Mouse (Mus musculus) c-Kit-positive CD71-positive TER-119-negative erythroid progenitor cells, embryonic 14.5 days (primary cell): ENCODE measurements around the gene Rtn1.

Source experiments
- DNase-seq: peaks from one replicate; pipeline ENCODE4 v3.0.0-alpha.2; 2013; ENCODE audit warnings: low read depth

Gene Rtn1

DNA sequence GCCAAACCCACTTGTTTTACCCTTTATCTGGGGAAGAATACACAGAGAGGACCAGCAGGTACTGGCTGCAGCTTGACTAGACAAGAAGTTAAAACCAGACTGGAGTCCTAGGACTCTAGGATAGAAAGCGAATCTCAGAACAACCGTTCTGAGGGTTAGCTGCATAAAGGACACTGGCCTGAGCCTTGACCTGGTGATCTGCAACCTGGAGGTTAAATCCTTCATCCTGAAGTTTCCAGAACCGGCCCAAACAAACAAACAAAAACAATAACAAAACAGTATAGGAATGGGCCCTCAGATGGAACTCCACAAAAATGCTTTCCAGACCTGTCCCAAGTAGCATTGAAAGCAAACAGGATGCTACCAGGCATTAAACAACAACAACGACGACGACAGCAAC is at the start of gene Rtn1:
Gene Rtn1 (minus strand): TSS at position 101 of the 400 bp plus-strand sequence.
- no peak for DNase-seq

DNA sequence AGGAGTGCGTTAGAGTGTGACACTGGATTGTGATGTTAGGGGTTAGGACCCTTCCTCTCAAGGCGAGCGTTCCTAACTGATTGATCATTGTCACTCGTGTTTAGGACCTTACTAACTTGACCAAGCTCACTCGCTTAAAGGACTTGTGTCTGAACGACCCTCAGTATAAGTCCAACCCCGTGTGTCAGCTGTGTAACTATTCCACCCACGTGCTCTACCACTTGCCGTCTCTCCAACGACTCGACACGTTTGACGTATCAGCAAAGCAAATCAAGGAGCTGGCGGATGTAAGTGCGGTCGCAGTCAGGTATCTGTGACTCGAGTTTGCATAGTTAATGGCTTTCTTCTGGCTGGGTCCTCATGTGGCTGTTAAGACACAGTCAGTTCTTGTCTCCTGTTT is 45.1 kb upstream of the Rtn1 start:
- DNase-seq: no peak

DNA sequence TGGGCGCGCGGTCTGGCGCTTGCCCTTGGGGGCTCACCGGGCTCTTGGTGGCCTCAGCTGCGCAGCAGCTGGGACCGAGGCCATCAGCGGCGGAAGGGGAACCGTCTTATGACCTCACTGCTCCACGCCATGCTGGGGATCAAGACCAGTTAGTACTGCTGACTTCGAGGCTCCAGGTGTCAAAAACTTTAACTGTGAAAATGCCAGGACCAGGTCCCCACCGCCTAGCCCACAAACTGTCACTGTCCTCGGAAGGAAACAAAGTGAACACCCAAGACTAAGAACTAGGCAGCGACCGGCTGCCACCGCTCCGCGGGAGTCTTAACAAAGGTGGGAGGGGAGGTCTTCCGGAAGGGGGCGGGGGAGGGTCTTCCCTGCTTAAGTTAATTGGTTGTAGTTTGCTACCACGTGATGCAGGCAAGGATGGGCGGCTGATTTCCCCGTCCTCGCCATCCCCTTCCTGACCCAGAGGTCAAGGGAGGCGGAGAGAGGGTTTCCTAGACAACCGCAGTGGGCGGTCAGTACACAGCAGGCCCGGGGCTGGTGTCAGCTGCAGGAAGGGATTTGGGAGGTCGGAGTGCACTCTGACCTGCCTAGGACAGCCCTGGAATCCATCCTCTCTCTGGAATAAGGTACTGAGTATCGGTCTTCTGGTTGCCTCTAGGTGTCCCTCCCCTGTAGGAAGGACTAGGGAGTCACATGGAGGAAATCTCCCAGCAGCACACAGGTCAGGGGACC is 33.2 kb upstream of the Rtn1 start, which contains the start of gene Lrrc9:
Gene Lrrc9 (plus strand): TSS at position 28 of the 738 bp plus-strand sequence.
- DNase-seq: no peak

DNA sequence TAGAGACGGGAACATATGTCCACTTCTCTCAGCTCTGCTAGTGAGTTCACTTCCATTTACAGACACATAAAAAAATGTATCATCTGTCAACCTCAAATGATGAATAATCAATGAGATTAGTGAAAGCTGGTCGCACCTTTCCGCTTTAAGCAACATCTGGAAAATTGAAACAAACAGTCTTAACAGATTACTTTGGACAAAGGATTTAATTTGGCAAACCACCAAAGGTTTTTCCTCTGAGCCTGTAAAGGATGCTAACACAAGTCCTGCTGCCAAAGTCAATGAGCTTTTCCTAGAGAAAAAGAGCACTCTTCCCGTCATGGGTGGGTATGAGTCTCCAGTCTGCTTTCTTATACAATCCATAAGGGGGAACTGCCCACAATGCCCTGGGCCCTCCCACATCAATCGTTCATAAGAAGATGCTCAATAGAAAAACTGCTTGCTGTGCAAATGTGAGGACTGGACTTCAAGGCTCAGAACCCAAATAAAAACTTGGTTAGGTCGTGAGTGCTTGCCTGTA is 30.2 kb upstream of the Rtn1 start:
- DNase-seq: no peak

DNA sequence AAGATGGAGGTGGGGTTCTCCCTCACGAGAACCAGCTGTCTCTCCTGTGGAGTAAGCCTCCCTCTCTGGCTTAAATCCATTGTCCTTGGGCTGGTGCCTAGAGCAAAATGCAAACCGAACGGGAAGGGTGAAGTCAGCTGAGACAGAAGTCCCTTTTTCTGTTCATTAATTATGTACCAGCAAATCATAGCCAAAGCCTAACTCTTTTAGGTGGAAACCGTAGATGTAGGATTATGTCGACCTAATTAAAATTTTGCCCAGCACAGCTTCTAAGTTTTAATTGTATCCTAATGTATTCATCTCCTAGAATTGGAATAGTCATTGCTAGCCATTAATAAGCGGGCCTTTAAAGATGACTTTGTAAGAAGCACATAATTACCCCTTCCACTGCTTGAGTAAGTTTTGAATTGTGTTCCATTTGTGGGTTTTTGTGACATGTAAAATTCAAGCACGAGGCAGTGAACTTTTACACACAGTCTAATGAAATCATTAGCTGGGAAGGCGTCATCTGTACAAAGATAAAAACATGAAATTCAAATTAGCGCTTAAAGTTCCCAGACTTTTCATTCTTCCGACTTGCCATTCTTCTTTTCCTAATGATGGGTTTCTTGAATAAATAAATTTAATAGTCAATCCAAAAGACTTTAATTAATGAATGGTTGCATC is 29.0 kb upstream of the Rtn1 start:
- DNase-seq: no peak

DNA sequence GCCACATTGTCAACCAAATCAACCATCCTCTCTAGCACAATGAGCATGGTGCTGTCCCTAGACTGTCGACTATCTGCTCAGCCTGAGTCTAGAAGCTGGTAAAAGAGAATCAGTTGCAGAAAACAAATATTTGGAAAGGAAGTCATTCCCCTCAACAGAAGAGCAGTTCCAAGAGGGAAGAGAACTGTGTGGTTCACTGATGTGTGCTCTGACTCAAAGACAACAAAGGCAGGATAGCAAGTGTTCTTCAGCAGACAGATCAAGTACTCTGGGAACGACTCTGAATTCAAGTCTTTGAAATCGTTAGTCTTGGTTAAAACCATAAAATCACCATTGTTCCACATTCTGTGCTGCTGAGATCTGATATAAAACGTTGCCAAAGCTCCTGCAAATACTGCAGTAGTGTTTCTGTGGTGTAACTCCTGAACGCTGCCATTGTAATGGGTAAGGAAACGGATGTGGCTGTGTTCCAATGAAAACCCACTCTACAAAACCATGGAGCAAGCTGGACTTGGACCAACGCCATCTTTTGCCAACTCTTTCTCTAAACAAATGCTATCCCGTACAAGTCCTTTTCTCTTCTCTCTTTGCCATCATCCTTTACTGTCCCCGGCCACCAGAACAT is 24.5 kb upstream of the Rtn1 start:
- no peak for DNase-seq

DNA sequence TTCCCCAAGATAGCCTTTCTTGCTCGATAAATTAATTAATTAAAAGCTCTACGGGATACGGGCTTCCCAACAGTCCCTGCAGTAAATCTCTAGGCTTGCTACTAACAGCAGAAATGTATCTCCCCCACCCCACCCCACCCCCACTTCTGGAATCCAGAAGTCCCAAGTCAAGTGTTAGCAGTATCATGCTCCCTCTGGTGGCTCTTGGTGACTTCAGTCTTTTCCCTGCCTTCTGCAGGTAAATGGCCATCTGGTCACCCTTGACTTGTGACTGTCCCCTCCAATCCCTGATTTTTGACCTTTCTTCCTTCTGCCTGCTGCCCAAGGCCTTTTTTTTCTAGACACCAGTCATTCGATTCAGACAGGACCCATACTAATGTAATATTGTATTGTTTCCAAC is 23.4 kb upstream of the Rtn1 start:
- DNase-seq: no peak

DNA sequence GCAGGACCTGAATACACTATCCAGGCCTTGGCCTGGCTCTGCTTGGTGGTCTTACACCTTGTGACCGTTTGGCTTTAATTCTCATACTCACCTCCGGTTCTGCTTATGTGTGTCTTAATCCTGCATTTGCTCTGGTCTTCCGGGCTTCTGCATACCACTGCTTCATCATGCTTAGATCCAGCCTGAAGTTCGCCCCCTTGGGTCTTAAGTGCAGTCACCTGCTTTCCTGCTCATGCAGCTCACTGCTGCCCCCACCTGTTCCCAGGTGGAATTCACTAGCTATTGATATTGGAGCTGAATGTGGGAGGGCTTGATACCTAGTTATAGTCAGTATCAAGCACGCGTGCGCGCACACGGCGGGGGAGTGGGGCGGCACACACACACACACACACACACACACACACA is 18.9 kb upstream of the Rtn1 start:
- peak; percentile 15 for DNase-seq

DNA sequence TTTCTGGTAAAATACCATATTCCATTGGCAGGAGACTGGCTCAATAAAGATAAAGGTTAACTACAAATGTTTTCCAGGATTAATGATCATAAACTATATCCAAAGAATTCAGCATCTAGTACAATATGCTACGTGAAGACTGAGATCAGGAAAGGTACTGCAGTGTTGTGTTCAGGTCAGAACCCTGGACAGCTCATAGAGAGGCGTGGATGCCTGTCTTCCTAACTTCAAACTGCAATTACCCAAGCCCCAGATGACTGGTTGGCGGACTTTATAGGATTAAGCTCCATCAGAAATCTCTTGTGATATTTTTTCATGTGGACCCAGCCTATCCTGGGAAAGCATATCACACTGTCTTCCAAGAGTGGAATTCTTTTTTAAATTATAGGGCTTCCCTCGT is 13.8 kb upstream of the Rtn1 start:
- DNase-seq: no peak

DNA sequence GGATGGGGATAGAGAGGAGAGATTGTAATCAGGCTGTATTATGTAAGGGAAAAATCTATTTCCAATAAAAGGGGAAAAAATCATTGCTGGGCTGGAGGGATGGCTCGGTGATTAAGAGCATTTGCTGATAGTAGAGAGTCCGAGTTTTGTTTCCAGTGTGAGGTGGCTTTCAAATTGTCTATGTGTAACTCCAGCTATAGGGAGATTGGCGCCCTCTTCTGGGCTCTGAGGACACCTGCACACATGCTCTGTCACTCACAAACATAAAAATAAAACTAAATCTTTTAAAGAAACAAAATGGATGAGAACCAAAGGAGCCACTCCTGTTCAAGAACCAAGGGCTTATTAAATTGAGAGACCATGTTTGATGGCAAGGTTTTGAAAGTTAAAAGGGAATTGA is 8.9 kb upstream of the Rtn1 start:
- no peak for DNase-seq

DNA sequence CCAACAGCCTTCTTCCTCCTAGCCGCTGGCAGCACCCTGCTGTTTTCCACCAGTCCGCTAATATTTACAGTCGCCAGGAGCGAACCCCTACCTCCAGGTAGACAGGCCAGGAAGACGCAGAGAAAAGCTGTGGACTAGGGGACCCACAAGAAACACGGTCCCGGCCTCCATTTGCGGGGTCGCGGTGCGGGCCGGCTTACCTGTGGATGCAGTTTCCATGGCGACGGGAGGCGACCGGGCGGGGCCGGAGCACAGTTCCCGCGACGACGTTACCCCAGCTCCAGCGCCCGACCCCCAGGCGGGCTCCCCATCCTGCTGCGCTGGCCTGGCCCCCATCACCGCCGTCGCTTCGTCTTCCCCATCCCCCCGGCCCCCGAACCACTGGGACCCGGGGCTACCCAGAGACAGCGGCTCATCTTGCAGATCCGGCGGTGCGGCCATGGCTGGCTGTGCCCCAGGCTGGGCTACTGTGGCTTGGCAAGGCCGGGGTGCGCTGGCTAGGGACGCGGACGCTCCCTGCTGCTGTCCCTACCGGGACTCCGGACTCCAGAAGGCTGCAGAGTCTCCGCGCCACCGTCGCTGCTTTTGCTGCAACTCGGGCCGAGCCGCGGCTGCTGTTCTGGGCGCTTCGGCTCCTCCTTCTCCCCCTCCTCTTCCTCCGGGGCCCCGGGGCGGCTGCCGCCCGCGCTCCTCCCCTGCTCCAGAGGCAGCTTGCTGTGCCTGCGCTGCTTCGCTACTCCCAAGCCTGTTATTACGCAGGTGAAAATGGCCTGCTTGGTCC is 553 bp downstream of the Rtn1 start:
- DNase-seq: no peak

DNA sequence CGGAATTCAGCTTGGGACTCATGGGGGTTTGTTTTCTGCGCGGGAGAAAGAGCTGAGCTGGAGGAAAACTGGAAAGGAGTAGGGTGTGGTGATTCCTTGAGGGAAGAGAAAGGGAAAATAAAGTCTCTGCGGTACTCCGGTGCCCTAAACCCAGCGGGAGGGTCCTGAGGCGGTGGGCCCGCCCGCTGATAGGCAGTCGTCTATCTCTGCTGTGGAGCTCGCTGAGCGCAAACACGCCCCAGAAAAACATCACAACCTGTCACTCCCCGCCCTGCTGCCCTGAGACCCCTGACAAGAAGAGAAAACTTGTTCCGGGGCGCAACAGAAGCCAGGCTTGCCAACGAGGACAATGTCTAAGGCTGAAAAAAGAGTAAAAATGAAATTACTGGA is 1.1 kb downstream of the Rtn1 start:
- DNase-seq: no peak

DNA sequence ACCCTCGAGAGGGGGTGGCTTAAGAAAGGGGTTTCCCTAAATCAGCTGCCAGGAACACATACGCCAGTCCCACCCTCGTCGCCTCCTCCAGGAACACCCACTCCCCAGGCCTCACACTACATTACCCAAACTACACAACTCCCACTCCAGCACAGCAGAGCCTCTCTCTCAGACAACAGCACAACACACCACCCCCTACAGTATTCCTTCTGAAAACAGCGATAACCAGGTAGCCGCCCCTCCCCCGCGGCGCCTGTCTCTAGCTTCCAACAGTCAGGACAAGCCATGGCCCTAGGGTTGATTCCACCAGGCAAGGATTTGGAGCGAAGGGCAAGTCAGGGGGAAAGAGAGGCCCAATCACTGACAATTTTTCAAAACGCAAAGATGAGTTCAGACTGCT is 1.7 kb downstream of the Rtn1 start:
- DNase-seq: no peak

DNA sequence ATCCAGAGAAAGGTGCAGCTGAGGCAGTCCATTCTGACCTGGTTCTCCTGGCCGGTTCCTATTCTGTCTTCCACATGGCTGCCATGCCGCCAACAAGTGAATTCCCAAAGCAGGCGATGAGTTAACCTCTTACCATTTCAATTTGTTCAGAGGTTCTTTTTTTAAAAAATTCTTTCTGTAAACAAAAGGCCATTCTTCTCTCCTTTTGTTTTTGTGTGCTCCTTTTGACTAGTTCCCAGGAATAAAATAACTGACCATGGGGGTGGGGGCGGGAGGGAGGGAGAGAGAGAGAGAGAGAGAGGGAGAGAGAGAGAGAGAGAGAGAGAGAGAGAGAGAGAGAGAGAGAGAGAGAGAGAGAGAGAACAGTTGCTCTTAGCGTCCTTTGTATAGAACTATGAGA is 3.8 kb downstream of the Rtn1 start:
- DNase-seq: no peak

DNA sequence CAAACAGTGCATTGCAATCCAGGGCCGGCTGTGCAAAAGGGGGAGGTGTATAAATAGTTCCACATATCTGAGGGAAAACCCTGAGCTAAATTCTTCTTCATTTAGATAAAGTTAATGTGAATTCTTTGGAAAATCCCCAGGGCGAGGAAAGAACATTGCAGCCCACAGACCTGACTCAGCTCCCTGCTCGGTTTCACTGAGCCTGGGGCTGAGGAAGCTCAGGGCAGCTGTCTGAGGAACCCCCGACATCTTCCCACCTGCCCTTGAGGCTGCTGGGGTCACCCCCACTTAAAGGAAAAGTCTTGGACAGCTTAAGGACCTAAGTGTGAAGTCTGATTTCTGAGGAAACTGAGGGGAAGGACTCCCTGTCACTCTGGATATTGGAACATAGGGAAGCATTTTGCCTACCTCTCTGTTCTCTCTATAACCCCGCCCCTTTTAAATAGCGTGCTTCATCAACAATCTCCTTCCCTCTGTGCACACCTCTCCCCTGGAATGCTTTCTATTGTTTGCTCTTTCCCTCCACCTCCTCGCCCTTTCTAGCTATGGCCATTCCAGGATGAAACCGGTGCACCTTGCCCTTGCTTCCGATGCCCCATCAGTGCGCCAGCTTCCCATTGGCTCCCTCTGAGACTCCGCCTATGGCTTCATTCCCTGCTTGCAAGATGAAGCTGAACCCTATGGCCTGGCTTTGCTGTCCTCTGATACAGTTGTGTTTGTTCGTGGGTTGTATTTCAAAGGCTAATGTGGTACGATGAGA is 15.6 kb downstream of the Rtn1 start:
- DNase-seq: no peak

DNA sequence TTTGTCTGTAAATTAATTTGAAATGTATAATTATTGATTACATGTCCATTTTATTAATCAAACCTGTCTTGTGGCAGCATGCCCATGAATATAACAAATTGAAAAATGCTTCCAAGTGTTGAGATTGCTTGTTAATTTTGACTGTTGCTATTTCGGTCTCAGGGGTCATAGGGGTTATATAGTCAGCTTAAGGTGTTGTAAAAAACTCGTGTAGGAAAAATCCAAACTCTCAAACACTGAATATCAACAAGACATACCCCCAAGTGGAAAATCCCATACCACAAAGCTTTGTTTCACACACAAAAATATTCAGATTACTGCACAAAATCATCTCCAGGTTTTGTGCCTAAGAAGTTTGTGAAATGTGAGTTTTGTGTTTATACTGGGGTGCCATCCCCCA is 18.5 kb downstream of the Rtn1 start:
- DNase-seq: no peak

DNA sequence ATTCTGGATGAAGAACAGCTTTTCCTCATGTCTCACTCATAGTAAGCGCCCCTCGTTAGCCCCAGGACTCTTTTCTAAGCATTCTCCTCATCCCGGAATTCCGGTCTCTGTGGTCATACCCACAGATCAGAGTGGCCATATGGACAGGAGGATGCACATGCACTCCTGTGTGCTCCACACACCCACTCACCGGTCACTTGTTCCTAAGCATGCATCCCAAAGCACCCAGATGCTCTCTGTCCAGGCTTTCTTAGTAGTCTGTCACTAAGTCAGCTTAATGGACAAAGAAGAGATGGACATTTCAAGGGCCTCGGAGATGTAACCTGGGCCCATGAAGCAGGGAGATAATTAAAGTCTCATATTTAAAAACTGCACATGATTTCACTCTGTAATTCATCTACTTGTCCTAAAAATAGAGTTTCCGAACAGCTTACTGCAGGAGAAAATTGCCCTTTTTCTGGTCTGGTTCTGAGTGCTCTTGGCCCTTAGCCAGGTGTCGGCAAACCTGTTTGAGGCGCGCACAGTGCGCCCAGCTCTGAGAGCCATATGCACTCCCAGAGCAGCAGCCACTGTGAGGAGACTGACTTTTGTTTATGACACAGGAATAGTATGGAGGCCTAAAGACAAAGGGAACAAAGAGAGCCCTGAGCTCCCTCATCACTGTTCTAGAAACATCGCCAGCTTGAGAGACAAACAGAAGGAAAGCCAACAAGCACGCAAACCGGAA is 19.3 kb downstream of the Rtn1 start:
- no peak for DNase-seq

DNA sequence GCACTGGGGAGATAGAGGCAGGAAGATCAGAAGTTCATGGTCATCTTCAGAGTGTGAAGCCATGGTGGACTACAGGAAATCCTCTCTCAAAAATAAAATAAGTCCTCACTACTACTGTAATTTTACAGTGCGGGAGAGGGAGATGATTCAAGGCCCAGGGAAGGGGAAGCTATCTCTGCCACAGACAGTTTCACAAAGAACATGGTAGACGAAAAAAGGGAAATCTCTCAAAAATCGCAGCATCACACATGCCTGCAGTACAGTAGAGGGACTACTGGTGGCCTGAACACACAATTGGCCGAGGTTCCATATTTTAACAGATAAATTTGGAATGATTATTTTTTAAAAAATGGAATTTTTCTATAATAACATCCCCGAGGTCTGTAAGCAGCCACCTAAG is 20.0 kb downstream of the Rtn1 start:
- no peak for DNase-seq

DNA sequence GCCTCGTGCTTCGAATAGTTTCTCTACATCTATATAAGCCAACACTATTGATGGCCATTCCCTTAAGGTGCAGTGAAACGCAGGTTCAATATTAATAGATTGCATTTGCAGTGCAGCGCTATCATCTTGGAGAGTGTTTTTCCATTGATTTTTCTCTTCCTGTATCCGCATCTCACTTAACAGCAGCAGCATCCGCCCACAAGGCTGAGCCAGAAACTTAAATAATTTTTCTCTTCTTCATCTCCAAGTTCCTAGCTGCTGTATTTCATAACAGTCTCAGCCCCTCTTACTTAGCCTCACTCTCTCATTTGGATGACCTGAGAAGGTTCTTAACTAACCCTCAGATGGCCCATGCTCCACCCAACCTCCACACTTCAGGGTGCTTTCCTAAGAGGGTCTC is 20.7 kb downstream of the Rtn1 start:
- DNase-seq: no peak

DNA sequence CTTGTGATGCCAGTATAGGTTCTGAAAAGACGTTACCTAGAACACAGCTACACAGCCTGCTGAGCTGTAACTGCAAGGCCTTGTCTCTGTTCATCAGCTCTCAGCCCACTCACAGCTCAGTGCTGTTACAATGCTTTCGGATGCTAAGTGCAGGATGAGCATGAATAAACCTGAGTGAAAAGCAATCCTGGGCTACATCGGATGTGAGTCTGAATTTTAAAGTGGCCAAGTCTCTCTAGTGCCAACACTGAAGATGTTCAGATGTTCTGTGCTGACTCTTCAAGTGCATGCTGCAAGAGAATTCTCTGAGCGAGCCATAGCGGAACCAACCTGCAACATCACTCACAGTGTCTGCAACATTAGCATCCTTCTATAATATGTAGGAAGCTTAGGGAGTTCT is 32.5 kb downstream of the Rtn1 start:
- DNase-seq: no peak

DNA sequence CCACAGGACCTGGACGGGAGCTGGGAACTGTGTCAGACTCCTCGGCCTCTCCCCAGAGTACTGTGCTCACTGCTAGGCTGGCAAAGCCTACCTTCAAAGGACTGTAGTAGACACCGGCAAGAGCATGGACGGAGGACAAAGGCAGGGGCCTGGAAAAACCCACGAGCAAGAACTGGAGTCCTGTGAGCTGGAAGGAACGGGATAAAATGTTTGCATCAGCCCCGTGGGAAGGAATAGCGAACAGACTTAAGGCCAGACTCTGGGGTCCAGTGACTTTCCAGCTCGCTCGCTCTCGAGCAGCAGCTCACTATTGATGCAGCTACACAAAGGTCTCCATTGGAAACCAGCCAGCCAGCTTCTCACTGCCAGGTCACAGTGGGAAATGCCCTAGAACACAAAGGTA is 34.0 kb downstream of the Rtn1 start:
- DNase-seq: no peak
